Mouse (Mus musculus) neural tube, embryonic 14.5 days (tissue): ENCODE data around the gene Csrnp3. TPM values are rescaled to one million over a fixed set of nuclear protein-coding genes. Genes with fewer than 3 reads are reported as not detected.
A peak's percentile ranks its signal among the peaks of the same experiment; 100 is the strongest.

ENCODE experiments used
- ATAC-seq: fragments of 200-750 bp; cut with Nextera tagmentation; 2 replicates; pipeline ENCODE4 v1.8.0; 2017; ENCODE audit warnings: low read depth, mild to moderate bottlenecking, moderate TSS enrichment, moderate library complexity
- H3K27ac ChIP-seq: fragments of 300-500 bp; sonication (generic); 2 replicates; pipeline ENCODE4 v1.5.1; 2014; ENCODE audit warnings: low read depth, mild to moderate bottlenecking, control low read depth, low read length, moderate library complexity, mixed read lengths
- H3K27me3 ChIP-seq: fragments of 300-500 bp; sonication (generic); 2 replicates; pipeline ENCODE4 v1.6.1; 2014; ENCODE audit warnings: low read length; ENCODE audit not compliant: control insufficient read depth, insufficient read depth
- H3K36me3 ChIP-seq: fragments of 300-500 bp; sonication (generic); 2 replicates; pipeline ENCODE4 v1.6.1; 2014; ENCODE audit warnings: low read length, mixed read lengths; ENCODE audit not compliant: control insufficient read depth, insufficient read depth
- H3K4me1 ChIP-seq: fragments of 300-500 bp; sonication (generic); 2 replicates; pipeline ENCODE4 v1.6.1; 2014; ENCODE audit warnings: low read length; ENCODE audit not compliant: control insufficient read depth, insufficient read depth
- H3K4me2 ChIP-seq: fragments of 300-500 bp; sonication (generic); 2 replicates; pipeline ENCODE4 v1.6.1; 2014; ENCODE audit warnings: mild to moderate bottlenecking, low read depth, low read length, control low read depth
- H3K4me3 ChIP-seq: fragments of 300-500 bp; sonication (generic); 2 replicates; pipeline ENCODE4 v1.5.1; 2014; ENCODE audit warnings: low read depth, low read length, control low read depth, mixed read lengths
- H3K9ac ChIP-seq: fragments of 300-500 bp; sonication (generic); replicated peaks from 2 replicates; pipeline ENCODE4 v1.6.1; 2014; ENCODE audit warnings: low read depth, mild to moderate bottlenecking, control low read depth, low read length, mixed read lengths
- H3K9me3 ChIP-seq: fragments of 300-500 bp; sonication (generic); 2 replicates; pipeline ENCODE4 v1.6.1; 2016; ENCODE audit warnings: low read length; ENCODE audit not compliant: control insufficient read depth
- WGBS: fragments of 180-500 bp; shearing (Covaris S2); extraction: QIAGEN DNeasy Blood & Tissue Kit; methylation state at CpG from one replicate; pipeline ENCODE4 v1.1.7; 2014; 5-methylcytosine and 5-hydroxymethylcytosine counted together
- polyA plus RNA-seq: library from polyadenylated mRNA; unstranded; fragments of >200 nt; fragmentation: Nextera tagmentation; extraction: Ambion mirVana; gene quantifications from 2 replicates; pipeline ENCODE4 v1.2.1, GENCODE M21; 2014

Gene Csrnp3
- polyA plus RNA-seq, 1 experiment from 2014 or later = 96.7 TPM

DNA sequence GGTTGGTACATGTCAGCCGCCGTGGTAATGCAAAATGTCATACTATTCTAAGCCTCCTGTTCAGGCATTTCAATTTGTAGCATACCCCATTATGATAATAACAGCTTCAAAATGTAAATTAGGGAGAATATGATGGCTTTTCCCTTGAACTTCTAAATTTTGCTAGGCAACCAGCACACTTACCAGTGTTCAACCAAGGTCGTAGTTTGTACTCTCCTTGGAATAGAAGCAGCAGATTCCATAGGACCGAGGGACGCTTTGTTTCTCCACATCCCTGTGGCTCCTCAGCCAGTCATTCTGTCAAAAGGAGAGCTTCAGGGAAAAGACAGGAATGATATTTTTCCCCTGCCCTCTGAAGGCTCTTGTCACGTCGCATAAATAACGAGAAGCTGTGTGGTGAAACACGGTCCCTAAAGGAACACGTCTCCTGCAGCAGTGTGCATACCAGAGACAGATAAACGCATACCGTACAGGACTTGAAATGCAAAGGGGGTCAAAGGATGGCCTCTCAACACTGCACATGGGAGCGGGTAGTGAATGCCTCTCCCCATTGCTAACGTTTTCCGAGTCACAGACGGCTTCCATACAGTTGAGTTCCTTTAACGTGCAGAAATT is 108.3 kb downstream of the Csrnp3 start:
- H3K4me3 ChIP-seq = no peak overlapping the region; the same call in 1 of the 2 replicates
- WGBS = 41% methylated on average over 17 of the region's 17 CpGs
- no peaks in the 10 kb centered on the region for H3K27me3 ChIP-seq
- H3K4me2 ChIP-seq = peak overlapping the region; percentile 32; the same call in 1 of the 2 replicates
- peak overlapping the region; percentile 80 for H3K27ac ChIP-seq
- H3K9ac ChIP-seq = peak overlapping the region; percentile 13; the same call in 1 of the 2 replicates
- peaks cover 34% of the 10 kb centered on the region for H3K4me1 ChIP-seq
- no peaks in the 10 kb centered on the region for H3K9me3 ChIP-seq
- H3K36me3 ChIP-seq = 0 out of 2 replicates have a peak, but pooled peaks cover 6% of the 10 kb centered on the region
- ATAC-seq = peak; percentile 21; the same call in 1 of the 2 replicates

DNA sequence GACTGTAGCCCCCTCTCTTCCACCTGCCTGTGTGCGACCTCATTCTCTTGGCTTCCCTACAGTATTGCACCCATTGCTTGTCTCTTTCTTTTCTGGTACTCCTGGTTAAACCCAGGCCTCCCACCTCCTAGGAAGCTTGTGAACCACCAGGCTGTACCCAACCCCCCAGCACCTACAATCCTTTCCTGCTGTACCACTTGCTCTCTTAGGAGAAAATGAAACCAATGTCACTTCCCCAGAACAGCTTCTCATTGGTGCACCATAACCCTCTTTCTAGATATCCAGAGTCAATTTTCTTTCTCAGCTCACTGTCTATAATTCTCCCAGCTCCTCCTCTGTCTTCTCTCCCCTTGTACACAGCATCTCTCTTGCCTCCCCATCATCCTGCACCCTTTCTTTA is 110.2 kb downstream of the Csrnp3 start:
- no peaks in the 10 kb centered on the region for H3K36me3 ChIP-seq
- peaks cover 34% of the 10 kb centered on the region for H3K4me1 ChIP-seq
- 95% methylated on average over 1 of the region's 1 CpGs for WGBS
- no peak overlapping the region for H3K4me3 ChIP-seq
- no peaks in the 10 kb centered on the region for H3K9me3 ChIP-seq
- no peak overlapping the region for H3K4me2 ChIP-seq
- H3K27ac ChIP-seq = peak overlapping the region; percentile 60
- H3K27me3 ChIP-seq = no peaks in the 10 kb centered on the region
- 0 out of 2 replicates have a peak, but pooled peaks have one; percentile 12 for ATAC-seq
- no peak overlapping the region for H3K9ac ChIP-seq

- Histone ChIP-seq H3K9ac (no peak overlapping the region), H3K4me3 (no peak overlapping the region), H3K4me2 (no peak overlapping the region), H3K27me3 (no peaks in the 10 kb centered on the region), H3K9me3 (no peaks in the 10 kb centered on the region), H3K27ac (peak overlapping the region; percentile 4; the same call in 1 of the 2 replicates), H3K4me1 (peaks cover 34% of the 10 kb centered on the region), H3K36me3 (no peaks in the 10 kb centered on the region)
- 34% methylated on average over 9 of the region's 9 CpGs for WGBS
- peak; percentile 90 for ATAC-seq
These were observed 111.2 kb downstream of the Csrnp3 start for GRCm38 (mm10) chr2:65956727-65957126.

DNA sequence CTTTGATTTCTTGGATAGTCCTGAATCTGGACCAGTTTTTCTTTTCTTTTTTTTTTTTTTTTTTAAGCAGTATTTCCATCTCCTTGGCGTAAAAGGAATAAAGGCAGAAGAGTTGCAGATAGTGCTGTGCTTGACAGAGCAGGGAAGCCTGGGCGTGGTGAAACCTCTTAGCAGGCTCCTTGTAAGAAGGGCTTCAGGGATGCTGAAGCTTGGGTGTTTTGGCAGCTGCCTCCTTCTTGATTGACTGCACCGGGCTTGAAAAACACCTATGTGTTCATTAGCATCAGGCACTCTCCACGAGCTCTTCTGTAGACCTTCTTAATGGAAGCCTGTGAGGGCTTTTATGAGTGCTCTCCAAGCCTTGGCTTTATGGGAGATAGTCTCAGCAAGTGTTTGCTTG is 117.9 kb downstream of the Csrnp3 start:
- Histone ChIP-seq H3K9me3 (no peaks in the 10 kb centered on the region), H3K36me3 (no peaks in the 10 kb centered on the region), H3K27ac (no peak overlapping the region), H3K9ac (no peak overlapping the region), H3K4me3 (no peak overlapping the region), H3K4me1 (no peaks in the 10 kb centered on the region), H3K27me3 (no peaks in the 10 kb centered on the region), H3K4me2 (no peak overlapping the region)
- WGBS = 61% methylated on average over 4 of the region's 4 CpGs
- ATAC-seq = no peak

DNA sequence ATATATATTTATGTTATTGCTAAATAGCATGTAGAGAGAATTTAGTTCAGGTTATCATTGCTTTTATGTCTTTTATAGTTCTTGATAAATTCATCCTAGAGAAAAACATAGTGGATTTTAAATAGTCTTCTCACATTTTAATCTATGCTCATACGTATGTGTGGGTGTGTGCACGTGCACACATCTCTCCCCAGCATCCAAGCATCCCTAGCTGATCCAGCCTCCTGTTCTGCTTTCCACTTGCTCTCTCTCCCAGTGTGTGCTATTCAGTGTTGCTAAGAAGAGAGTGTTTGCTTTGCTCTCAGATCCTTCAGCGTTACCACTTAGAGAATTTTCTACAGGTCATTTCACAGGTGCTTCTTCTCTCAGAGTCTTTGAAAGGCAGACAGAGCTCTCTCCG is 123.2 kb downstream of the Csrnp3 start:
- no peaks in the 10 kb centered on the region for H3K9me3 ChIP-seq
- H3K27me3 ChIP-seq = no peaks in the 10 kb centered on the region
- no peaks in the 10 kb centered on the region for H3K36me3 ChIP-seq
- H3K9ac ChIP-seq = no peak overlapping the region
- H3K4me3 ChIP-seq = no peak overlapping the region
- H3K4me1 ChIP-seq = no peaks in the 10 kb centered on the region
- H3K4me2 ChIP-seq = no peak overlapping the region
- 67% methylated on average over 4 of the region's 4 CpGs for WGBS
- 0 out of 2 replicates have a peak overlapping the region, but pooled peaks have one; percentile 28 for H3K27ac ChIP-seq
- ATAC-seq = no peak

GRCm38 (mm10) chr2:65973907-65974306 is 128.3 kb downstream of the Csrnp3 start:
- Histone ChIP-seq H3K4me1 (peaks cover 8% of the 10 kb centered on the region; the same call in 1 of the 2 replicates), H3K36me3 (no peaks in the 10 kb centered on the region), H3K9ac (no peak overlapping the region), H3K4me3 (no peak overlapping the region), H3K9me3 (no peaks in the 10 kb centered on the region), H3K27ac (no peak overlapping the region), H3K27me3 (no peaks in the 10 kb centered on the region), H3K4me2 (no peak overlapping the region)
- WGBS = 80% methylated on average over 4 of the region's 4 CpGs
- ATAC-seq = no peak

- no peaks in the 10 kb centered on the region for H3K9me3 ChIP-seq
- H3K27me3 ChIP-seq = no peaks in the 10 kb centered on the region
- 71% methylated on average over 5 of the region's 5 CpGs for WGBS
- H3K4me2 ChIP-seq = no peak overlapping the region
- H3K4me1 ChIP-seq = peaks cover 22% of the 10 kb centered on the region
- H3K36me3 ChIP-seq = no peaks in the 10 kb centered on the region
- H3K4me3 ChIP-seq = no peak overlapping the region
- H3K27ac ChIP-seq = no peak overlapping the region
- ATAC-seq = no peak
- H3K9ac ChIP-seq = no peak overlapping the region
These were observed 129.8 kb downstream of the Csrnp3 start for GRCm38 (mm10) chr2:65975383-65975782.

DNA sequence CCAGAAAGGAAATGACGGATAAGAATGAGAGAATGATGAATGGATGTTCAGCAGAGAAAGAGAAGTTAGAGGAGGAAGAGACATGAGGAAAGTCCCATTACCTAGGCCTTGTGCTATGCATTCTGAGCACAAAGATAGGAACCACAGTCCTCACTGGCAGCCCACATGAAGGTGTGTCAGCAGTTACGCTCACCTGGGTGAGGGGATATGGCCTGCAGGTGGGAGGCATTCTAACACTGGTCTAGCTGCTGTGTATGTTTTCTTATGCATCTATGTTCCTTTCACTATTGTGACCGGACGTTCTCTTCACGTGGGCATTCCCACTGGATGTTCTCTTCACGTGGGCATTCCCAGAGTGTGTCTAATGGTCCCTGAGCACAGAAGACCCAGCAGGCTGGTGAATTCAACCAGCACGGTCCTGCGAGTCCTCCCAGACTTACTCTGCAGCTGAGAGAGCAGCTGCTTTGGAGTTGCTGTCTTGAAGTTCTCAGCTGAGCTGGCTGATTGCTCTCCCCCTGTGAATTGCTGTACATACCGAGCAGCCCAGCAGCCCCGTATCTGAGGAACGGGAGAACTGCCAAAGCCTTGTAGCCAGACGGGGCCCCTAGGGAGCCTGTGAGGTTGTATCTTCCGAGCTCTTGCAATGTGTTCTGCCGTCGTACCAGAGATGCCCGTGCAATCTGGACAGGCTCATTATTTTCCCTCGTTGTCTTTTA is 133.9 kb downstream of the Csrnp3 start:
- peak overlapping the region; percentile 23; the same call in 1 of the 2 replicates for H3K4me2 ChIP-seq
- H3K27ac ChIP-seq = peak overlapping the region; percentile 69
- H3K4me1 ChIP-seq = peaks cover 31% of the 10 kb centered on the region
- WGBS = 21% methylated on average over 17 of the region's 17 CpGs
- no peak overlapping the region for H3K9ac ChIP-seq
- H3K9me3 ChIP-seq = no peaks in the 10 kb centered on the region
- no peaks in the 10 kb centered on the region for H3K27me3 ChIP-seq
- no peaks in the 10 kb centered on the region for H3K36me3 ChIP-seq
- no peak overlapping the region for H3K4me3 ChIP-seq
- peak; percentile 83 for ATAC-seq

DNA sequence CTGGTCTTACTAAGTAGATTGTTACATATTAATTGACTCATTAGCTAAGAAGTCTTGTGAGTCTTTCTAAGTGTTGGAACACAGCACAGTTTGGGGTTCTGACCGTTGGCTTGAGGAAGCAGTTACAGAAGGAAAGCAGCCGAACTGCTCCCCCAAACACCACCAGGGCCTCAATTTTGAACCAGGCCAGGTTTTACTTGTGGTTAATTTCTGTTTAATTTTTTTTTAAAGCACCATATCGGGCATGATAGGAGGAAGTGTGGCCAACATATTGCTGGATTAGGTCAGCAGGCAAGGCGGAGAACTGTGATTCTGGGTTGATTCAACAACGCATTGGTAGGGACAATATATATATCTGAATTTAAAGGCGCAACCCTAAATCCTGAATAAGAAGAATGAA is 135.9 kb downstream of the Csrnp3 start:
- H3K4me1 ChIP-seq = peaks cover 26% of the 10 kb centered on the region
- H3K4me2 ChIP-seq = no peak overlapping the region
- H3K27me3 ChIP-seq = no peaks in the 10 kb centered on the region
- no peak overlapping the region for H3K4me3 ChIP-seq
- WGBS = 94% methylated on average over 6 of the region's 6 CpGs
- no peaks in the 10 kb centered on the region for H3K9me3 ChIP-seq
- H3K36me3 ChIP-seq = no peaks in the 10 kb centered on the region
- no peak for ATAC-seq
- H3K27ac ChIP-seq = no peak overlapping the region
- H3K9ac ChIP-seq = no peak overlapping the region
